Mouse (Mus musculus): Measurements from ENCODE around the gene Ccser1.

Gene Ccser1

DNA sequence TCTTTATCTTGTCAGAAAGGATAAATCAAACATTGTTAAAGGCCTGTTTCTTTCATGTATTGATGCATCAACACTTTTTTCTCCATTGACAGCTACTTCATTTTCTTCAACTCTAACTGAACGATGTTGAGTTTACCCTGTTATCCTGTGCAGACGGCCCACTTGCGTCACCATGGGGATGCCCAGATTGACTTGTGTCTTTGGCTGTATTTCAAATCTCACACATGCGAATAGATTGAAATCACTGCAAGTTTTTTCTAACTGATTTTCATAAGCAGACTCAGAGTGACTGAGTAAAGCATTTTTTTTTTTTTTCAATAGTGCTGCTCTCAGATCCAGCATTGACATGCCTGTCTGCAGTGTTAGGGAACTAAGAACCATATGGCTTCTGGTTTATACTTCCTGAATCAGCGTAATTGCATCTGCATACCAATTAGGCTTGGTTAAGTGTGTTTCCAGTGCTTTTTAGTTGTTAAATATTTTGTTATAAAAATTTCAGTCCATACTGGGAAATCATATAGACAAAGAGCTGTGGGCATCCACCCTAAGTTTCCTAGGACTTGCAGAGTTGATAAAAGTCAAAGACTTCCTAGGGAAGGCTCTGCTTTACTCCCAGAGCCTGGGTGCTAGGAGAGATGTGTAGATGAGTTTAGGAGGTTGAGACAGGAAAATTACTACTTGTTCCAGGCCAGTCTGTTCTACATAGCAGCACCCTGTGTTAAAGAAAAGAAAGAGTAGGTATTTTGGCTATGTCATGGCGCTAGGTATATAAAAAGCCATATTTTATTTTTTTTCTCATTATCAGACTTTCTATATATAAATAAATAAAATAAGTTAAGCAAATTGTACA lies 116.3 kb downstream of the Ccser1 start:
- no peak for DNase-seq (ENCODE audit: low read depth, low spot score)

DNA sequence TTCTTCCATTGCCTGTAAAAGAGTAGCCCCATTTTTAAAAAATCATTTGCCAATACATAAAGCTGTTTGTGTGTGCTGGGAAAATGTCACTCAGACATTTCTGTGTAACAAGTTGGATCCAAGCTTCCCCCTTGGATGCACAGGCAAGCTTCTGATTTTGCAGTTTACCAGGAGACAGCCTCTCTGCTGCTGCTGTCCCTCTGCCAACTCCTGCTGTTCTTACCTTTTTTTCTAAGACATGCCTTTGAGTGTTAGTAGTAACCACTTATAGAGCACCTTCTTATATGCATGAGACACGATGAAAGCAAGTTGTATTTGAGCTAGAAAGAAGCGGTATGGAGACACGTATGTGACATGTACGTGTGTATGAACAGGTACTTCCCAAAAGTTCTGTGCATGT lies 120.3 kb downstream of the Ccser1 start:
- no peak for DNase-seq (ENCODE audit: low read depth, low spot score)

- DNase-seq (ENCODE audit: low read depth, low spot score): no peak
Observed at GRCm38 (mm10) chr6:61300975-61301374, 120.9 kb downstream of the Ccser1 start.

- peak; percentile 20 for DNase-seq (ENCODE audit: low read depth, low spot score)
Observed at GRCm38 (mm10) chr6:61301631-61302030, 121.5 kb downstream of the Ccser1 start.

- DNase-seq (ENCODE audit: low read depth, low spot score): peak; percentile 4
Observed at GRCm38 (mm10) chr6:61311324-61312091, 131.4 kb downstream of the Ccser1 start.

DNA sequence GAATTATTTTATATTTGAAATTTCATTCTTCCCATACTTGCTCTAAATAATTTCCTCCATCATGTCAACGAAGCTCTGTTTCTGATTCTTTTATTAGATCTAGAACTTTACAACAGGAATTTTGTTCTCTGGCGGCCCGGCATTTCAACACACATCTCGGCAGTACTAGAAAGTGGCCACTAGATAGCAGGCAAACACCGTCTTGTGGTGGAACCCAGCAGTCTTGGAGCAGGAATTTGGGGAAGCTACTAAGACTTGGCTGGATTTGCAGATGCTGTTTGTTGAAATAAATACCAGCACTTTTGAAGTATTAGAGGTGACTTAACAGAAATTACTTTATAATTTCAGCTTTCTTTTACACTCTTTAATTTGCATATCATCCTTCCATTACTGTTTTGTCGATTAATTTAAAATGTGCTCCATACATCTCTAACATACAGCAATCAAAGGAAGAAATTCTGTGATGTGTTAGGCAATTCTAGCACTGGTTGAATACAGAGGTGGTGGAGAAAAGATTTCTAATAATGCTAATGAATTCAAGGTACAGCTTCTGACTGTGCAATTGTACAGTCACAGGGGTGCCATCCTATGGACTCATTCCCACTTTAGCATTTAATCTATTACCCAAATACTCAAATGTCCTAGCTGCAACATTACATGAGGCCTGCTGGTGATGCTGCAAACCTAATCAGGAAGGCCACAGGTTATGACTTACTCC lies 135.9 kb downstream of the Ccser1 start:
- peak; percentile 3 for DNase-seq (ENCODE audit: low read depth, low spot score)

- DNase-seq (ENCODE audit: low read depth, low spot score): no peak
Observed at GRCm38 (mm10) chr6:61320842-61321241, 140.7 kb downstream of the Ccser1 start.

DNA sequence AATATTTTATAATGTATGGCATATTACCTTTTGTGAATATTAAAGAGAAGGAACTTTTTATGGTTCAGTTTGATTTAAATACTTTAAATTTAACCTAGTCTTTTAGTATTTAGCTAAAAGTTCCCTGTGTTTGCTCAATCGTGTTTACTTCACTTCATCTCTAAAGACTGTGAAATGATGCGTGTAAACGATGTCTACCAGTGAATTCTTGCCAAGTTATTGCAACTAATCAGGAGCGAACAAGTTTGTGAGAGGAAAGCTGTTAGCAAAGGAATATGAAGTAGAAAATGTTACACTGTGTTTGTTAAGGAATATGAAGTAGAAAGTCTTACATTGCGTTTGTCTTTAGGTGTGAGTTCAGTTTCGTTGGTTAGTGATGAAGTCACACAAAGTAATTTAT lies 142.2 kb downstream of the Ccser1 start:
- DNase-seq (ENCODE audit: low read depth, low spot score): no peak

GRCm38 (mm10) chr6:61326131-61326530 lies 146.0 kb downstream of the Ccser1 start:
- no peak for DNase-seq (ENCODE audit: low read depth, low spot score)

GRCm38 (mm10) chr6:61328981-61329380 lies 148.9 kb downstream of the Ccser1 start:
- DNase-seq (ENCODE audit: low read depth, low spot score): no peak

- DNase-seq (ENCODE audit: low read depth, low spot score): no peak
Observed at GRCm38 (mm10) chr6:61329593-61330540, 149.7 kb downstream of the Ccser1 start.

DNA sequence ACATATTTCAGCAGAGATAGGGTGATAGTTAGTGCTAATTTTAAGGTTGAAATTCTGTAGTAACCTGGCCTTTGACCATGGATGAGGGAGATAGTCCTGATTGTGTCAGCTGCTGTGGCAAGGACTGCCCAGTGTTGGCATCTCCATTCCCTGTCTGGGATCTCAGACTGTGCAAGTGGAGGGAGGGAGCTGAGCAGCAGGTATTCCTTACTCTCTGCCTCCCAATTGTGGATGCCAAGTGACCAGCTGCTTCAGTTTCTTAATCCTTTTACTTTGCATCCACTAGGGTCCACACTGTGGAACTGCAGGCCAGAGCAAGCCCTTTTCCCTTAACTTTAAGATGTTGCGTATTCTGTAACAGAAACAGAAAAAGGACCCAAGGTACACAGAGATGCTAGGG lies 154.3 kb downstream of the Ccser1 start:
- DNase-seq (ENCODE audit: low read depth, low spot score): no peak

DNA sequence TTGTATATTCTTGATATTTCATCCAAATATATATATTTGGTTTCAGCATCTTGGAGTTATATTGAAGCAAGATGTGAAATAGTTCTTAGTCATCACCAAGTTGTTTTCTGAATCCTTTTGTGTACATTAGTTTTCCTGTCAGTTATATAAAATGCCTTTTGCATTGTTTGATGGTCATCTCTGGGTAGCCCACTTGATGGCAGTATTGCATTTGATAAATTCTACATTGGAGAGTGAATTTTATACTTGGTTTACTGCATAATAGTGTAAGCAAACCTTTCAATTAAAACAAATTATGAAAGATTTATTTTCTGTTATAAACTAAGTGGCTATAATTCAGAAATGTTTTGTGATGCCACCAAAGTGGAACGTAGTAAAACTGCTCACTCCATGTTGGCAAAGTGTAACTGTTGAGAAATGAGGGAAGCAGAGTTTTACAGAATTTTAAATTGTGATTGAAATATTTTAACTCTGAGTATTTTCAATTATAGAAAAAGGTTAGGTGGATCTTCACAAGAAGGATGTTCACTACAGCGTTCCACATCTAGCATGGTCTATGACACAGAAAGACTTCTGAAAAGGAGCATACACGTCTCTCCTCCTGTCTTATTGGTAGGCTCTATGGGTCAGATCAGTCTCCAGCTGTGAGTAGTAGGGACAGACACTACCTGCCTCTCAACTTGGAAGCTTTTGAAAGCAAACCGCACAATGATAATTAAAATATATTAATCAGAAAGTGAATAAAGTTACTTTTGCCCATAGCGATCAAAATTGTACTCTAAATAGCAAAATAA lies 167.1 kb downstream of the Ccser1 start:
- DNase-seq (ENCODE audit: low read depth, low spot score): no peak

DNA sequence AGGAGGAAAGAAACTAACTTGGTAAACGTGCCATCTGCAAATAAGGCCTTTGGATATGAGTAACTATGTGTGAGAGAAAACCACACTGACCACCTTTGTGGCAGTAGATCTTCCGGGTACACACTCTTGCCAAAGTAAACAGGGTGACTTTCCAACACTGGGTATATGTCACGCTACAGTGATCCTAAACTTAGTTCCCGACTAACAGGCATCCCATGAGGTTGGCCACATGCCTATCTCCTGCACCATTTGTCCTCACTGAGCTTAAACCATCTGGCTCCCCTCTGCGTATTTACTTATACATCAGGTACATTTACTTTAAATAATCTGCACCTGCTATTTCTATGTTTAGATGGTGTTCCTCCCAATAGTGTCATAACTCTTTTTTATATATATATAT lies 183.6 kb downstream of the Ccser1 start:
- DNase-seq (ENCODE audit: low read depth, low spot score): no peak

- DNase-seq (ENCODE audit: low read depth, low spot score): no peak
Observed at GRCm38 (mm10) chr6:61382526-61382925, 202.4 kb downstream of the Ccser1 start.

GRCm38 (mm10) chr6:61382991-61383390 lies 202.9 kb downstream of the Ccser1 start:
- no peak for DNase-seq (ENCODE audit: low read depth, low spot score)

GRCm38 (mm10) chr6:61387046-61387445 lies 206.9 kb downstream of the Ccser1 start:
- DNase-seq (ENCODE audit: low read depth, low spot score): no peak

- DNase-seq (ENCODE audit: low read depth, low spot score): no peak
Observed at GRCm38 (mm10) chr6:61427490-61427889, 247.4 kb downstream of the Ccser1 start.

DNA sequence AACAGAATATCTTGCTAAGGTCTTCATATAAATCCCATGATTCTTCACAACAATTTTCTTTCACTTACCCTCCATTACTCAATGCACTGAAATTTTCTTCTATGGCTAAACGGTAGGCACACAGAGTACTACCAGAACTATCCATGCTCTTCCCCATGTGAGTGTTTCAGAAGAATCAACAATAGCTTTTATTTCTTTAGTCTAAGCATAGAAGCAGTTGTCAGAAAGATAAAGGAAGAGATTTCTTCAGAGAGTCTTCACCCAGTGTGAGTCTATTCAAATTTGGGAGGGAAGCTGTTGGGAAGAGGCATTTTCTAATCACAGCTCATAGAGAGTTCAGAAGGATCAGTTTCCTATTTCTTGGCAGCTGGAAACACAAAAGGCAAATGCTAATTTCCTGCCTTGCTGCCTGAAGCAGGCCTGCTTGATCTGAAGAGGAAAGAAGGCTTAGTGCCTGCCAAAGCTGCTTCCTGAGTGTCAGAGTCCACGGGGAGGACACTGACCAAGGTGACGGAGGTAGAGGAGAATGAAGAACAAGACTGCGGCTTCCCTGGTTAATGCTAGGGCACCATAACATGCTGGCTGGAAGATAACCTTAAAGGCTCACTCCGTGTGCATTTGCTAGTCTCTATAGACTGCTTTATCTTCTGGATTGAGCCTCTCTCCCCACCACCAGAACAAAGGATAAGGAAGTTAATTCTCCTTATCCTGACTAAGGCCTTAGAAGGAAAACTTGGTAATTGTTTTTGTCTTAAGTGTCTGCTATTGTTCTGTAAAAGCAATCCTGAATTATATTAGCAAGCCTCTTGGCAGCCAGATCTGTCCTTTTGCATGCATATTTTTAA lies 251.0 kb downstream of the Ccser1 start:
- no peak for DNase-seq (ENCODE audit: low read depth, low spot score)

DNA sequence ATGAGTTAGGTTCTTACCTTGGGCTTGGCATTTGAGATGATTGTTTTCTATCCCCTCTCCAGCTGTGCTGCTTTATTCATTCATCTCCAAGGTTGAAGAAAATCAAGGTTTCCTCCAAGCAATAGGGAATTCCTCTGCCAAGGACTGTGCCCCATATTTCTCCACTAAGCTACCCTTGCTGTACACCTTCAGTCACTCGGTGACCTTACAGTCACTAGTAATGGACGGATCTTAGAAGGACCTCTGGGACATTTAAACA lies 251.5 kb downstream of the Ccser1 start:
- no peak for DNase-seq (ENCODE audit: low read depth, low spot score)
